Mouse (Mus musculus) testis, postnatal 10 days (tissue): ENCODE data around the gene Gm47289.

ENCODE experiments used
- DNase-seq: peaks from one replicate; pipeline ENCODE4 v3.0.0; 2021; ENCODE audit warnings: low spot score

The Gm47289 gene

DNA sequence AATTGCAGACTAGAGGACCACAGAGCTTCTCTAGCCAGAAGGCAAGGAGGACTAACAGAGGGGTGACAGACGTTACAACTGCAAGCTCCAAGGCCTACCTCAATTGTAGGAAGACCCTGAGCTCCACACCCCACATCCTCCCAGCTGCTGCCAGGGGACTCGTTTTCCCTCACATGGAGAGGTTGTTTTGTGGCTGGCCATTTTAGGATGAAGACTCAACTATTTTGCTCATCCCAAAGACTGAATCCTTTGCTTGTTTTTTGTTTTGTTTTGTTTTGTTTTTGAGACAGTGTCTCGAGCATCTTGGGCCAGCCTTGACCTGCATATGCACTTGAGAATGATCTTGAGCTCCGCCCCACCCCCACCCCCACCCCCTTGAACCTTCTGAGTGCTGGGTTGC is at the start of gene Gm47289:
Gene Gm47289, plus strand, starts transcription at position 301 of the 400 bp plus-strand sequence.
- DNase-seq = no peak

- no peak for DNase-seq
Measured at GRCm38 (mm10) chr9:119109685-119110353, 49.1 kb upstream of the Gm47289 start.

GRCm38 (mm10) chr9:119110640-119111039 is 48.3 kb upstream of the Gm47289 start:
- DNase-seq = no peak

- no peak for DNase-seq
Measured at GRCm38 (mm10) chr9:119114911-119115310, 44.0 kb upstream of the Gm47289 start.

DNA sequence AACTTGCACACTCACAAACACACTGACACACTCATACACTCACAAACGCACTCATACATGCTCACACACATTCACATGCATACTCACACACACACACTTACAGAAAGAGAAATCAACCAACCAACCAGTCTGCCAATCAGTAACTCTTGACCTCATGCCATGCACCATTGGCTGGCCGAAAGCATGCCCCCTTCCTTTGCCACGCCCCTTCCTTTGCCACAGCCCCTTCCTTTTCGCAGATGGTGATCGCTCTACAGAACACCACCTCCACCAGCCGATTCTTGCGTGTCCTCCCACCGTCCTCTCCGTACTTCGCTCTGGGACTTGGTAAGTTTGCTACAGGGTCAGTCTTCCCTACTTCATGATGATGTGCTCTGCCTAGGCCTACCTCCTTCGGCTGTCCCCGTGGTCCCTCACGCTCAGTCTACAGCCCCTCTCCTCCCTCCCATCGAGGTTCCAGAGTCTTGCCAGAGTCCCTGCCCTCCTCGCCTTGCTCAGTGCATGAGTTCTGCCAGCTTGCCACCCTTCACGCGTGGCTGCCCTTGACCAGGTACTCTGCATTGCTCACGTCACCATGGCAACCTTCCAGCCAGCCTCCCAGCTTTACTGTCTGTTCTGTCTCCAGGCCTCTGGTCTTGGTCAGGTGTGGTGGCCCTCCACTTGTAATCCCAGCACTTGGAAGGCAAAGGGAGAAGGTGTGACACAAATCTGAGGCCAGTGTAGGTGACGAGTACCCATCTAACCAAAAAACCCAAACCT is 39.4 kb upstream of the Gm47289 start:
- no peak for DNase-seq

DNA sequence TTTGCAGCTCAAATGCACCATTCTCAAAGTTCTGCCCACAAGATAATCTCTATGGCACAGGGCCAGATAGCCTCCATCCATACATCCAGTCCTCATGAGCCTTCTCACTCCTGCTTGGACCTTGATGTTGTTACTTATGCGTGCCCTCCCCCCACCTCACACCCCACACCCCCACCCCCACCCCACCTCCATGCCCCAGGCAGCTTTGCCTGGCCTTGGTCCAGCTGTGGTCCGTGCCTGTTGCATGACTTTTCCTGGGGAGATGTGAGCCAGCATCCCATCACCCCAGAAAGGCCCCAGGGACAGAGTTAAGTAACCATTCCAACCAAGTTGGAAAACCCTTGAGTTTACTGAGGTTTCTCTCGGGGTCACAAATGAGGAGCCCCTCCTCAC is 38.8 kb upstream of the Gm47289 start:
- DNase-seq = no peak

GRCm38 (mm10) chr9:119122596-119123369 is 36.2 kb upstream of the Gm47289 start:
- DNase-seq = no peak

GRCm38 (mm10) chr9:119128436-119129181 is 30.4 kb upstream of the Gm47289 start:
- no peak for DNase-seq

DNA sequence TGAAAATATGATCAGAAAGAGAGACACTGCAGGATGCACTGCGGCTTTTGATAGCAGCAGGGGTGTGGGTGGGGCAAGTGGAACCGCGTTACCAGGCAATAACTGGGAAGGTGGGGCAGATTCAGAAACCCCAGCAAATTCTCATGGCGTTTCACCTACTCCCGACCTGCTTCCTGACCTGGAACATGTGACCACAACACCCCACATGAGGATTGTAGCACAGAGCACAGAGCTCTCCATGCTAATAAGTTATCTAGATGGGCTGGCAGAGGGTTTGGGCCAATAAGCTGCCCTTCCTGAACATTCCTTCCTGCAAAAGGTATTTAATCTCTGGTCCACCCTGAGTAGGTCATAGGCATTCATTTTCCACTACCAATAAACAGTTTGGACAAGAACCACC is 28.3 kb upstream of the Gm47289 start:
- DNase-seq = no peak

GRCm38 (mm10) chr9:119138836-119139235 is 20.1 kb upstream of the Gm47289 start:
- no peak for DNase-seq

- DNase-seq = no peak
Measured at GRCm38 (mm10) chr9:119142066-119142465, 16.9 kb upstream of the Gm47289 start.

DNA sequence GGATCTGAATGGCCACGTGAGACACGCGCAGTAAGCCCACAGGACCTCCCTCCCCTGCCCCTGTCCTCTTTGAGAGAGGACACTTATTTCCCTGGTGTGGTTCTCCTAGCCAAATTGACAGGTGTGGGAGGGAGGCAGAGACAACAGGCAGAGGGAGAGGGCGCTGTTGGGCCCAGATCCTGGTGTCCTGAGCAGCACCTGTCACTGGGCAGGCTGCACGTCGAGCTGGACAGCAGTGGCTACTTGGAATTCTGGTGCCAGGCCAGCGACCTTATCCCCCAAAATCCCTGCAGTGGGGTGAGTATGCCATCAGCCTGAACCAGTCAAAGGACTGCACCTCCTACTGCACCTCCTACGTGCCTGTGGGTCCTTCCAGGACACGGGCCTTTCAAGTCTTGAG is 15.6 kb upstream of the Gm47289 start:
- no peak for DNase-seq

DNA sequence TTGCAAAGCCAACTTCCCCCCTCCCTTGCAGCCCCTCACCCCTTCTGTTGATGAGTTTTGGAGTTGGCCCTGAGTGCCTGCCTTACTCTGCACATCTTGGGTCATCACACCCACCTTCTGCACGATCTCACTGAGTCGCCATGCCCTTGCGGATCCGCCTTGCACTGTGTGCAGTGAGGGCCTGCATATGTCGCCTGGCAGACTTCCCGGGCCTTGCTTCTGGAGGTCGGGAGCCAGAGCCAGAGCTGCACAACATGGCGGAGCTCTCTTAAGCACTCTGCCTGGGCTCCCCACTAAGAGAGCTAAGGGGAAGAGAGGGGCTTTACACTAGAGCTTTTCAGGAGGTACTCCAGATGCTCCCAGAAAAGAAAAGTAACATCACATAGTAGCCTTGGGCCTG is 14.3 kb upstream of the Gm47289 start:
- no peak for DNase-seq

DNA sequence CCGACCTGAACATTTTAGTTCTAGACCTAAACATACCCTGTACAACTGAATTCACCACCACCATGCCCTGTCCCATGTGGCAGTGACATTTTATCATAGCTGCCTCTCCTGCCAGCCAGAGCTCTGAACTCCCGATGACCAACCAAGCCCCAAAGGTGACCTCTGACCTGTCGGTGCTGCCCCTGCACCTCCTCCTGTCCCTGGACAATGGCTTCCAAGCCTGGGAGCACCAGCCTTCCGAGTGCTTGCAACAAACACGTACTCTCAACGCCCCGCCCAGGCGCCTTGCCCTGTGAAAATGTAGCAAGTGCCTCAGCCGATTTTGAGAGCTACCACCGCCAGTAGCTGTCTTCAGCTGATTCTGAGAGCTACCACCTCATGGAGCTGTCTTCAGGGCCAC is 13.8 kb upstream of the Gm47289 start:
- DNase-seq = no peak

DNA sequence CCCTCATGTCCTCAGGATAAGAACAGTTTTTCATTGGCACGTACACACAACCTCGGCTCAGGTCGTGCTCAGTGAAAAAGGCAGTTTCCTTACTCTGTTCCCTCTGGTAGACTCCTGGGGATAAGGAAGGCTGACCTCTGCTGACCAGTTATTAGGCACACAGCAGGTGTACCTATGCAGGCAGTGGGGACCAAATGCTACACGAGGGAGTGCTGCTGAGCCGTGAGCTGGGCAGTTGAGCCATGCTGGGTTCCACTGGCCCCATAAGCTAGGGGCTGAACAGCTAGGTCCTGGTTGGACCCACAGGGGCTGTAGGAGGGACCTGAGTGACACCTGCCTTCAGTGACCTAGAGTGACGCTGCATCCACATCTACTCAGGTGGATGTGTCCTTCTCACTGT is 13.3 kb upstream of the Gm47289 start:
- no peak for DNase-seq

- no peak for DNase-seq
Measured at GRCm38 (mm10) chr9:119146098-119146770, 12.7 kb upstream of the Gm47289 start.

GRCm38 (mm10) chr9:119149601-119150000 is 9.4 kb upstream of the Gm47289 start:
- peak; percentile 83 for DNase-seq

GRCm38 (mm10) chr9:119151751-119152150 is 7.2 kb upstream of the Gm47289 start:
- DNase-seq = no peak

GRCm38 (mm10) chr9:119155416-119155815 is 3.5 kb upstream of the Gm47289 start:
- no peak for DNase-seq

GRCm38 (mm10) chr9:119155826-119156225 is 3.1 kb upstream of the Gm47289 start:
- no peak for DNase-seq
